Mouse (Mus musculus): Measurements from ENCODE around the gene Abhd16a.
"Not testable (repeated sequence)": the region's sequence is repeated elsewhere in the genome, so short reads cannot be mapped to it uniquely, and the experiment has no call there.

The Abhd16a gene

DNA sequence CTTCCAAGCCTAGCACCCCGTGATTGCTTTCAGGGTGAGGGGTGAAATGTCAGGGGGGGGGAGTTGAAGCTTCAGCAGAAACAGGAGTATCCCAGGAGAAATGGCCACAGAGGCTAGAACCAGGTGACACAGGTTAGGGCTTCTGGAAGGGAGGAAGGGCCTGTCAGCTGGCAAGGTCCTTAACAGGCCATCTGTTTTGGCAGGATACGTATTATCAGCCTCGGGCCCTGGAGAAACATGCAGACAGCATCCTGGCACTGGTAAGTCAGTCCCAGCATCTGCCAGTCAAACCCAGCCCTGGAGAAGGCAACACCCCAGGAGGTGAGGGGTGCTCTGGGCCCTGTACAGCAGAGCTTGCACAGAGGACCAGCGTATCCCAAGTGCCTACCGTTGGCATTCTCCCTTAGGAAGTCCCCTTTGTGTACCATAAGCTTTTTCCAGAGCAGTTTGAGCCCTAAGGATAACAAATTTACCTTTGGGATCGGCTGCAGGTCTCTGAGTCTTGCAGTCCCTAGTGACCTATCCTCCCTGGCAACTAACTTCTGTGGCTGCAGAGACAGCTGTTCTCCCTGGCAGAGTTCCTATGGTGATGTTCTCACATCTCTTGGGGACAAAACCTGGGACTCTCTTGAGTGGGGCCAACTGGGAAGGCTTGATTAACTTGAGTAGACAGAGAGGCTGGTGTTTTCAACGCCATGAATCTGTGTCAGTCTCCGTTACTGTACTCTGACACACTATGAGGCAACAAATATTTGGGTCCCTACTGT lies 1.3 kb downstream of the Abhd16a start:
- no peak for DNase-seq

GRCm38 (mm10) chr17:35092403-35093198 lies 3.5 kb downstream of the Abhd16a start:
- no peak for DNase-seq

DNA sequence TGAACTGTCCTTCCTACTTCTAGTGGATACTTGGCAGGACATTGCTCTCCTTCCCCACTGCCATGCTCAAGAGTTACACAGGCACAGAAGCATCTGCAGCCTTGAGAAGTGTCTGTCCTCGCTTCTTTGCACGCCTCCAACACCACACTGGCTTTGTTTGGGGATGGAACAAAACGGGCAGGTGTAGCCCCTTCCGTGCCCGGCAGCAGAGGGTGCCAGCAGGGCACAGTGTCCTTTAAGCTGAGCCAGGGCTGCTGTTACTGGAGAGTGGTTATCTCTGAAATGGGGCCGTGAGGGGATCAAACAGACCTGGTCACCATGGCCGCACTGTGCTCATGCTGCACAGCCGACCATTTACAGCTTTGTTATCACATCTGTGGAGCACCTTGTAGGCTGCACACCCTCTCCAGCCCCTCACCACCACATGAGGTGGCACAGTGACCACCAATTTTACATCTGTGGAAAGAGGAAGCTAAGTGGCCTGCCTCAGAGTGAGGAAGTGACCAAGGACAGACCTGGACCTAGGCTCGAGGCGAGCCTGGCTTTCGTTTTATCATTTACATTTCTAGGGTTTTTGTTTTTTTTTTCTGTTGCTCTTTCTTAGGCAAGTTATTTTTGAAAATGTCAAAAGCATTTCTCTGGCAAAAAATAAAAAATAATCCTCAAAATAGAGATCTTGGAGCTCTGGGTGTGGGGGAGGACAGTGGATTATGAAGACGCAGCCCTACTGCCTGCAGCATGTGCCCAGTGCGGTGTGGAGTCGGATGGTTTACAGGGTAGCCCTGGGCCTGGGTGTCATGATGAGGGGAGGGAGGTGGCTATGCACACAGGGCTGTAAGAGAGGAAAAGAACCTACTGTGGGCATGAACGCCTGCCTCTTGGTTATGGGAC lies 5.7 kb downstream of the Abhd16a start:
- no peak for DNase-seq

DNA sequence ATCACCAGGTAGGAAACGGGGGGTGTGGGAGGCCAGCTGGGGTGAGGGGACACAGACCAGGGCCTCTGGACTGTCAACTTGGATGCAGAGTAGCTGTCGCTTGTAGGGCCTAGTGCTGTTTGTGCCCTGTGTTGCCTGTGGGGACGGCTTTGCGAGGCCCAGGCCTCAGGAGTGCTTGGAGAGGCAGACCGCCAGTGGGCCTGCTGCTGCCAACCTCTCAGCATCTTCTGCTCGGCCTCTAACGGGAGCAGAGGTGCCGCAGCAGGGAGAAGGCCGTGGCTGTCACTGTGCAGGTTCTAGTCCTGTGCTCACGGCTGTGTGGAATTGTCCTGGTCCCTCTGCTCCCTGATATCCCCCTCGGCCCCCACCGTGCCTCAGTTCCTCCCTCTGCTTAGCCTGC lies 7.5 kb downstream of the Abhd16a start:
- DNase-seq, result no peak

GRCm38 (mm10) chr17:35097164-35097655 lies 8.1 kb downstream of the Abhd16a start:
- peak; percentile 60 for DNase-seq

GRCm38 (mm10) chr17:35100196-35100765 lies 11.2 kb downstream of the Abhd16a start:
- DNase-seq, result no peak

DNA sequence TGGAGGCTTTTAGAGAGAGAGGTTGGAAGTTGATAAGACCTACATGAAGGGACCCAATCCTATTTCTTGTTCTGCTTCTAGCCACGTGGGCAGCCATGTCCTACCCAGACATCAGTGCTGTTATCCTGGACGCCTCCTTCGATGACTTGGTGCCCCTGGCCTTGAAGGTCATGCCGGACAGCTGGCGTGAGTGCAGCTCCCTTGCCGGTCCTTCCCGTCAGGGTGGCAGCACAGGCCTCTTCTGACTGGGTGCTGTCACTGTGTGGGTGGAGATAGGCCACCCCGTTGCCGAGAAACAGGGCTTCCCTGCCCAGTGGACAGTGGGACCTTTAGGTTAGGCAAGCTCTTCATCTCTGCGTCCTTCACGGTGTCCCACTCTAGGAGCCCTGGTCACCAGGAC lies 12.1 kb downstream of the Abhd16a start:
- no peak for DNase-seq

DNA sequence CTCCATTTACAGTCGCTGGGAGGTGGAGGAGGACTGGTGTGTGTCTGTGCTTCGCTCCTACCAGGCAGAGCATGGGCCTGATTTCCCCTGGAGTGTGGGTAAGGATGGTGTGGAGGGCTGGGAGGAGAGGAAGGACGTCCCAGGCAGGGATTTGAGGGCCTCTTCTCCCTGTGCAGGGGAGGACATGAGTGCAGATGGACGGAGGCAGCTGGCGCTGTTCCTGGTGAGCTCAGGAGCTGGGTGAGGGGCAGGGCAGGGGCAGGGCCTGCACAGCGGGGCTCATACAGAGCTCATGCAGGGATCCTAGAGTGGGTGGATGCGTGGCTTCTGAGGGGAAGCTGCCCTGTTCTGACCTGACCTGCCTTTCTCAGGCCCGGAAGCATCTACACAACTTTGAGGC lies 13.2 kb downstream of the Abhd16a start:
- DNase-seq, result no peak

- DNase-seq, result no peak
Observed at GRCm38 (mm10) chr17:35103221-35103690, 14.2 kb downstream of the Abhd16a start.

GRCm38 (mm10) chr17:35104079-35104478 lies 15.0 kb downstream of the Abhd16a start:
- DNase-seq, result no peak

GRCm38 (mm10) chr17:35104754-35105153 lies 15.7 kb downstream of the Abhd16a start:
- DNase-seq, result no peak

GRCm38 (mm10) chr17:35105740-35106389 lies 16.8 kb downstream of the Abhd16a start:
- no peak for DNase-seq

- DNase-seq, result no peak
Observed at GRCm38 (mm10) chr17:35106522-35106921, 17.5 kb downstream of the Abhd16a start.

- DNase-seq, result no peak
Observed at GRCm38 (mm10) chr17:35108097-35108496, 19.0 kb downstream of the Abhd16a start, which contains the start of gene Ly6g5c. TSS of gene Ly6g5c (plus strand) at chr17:35108279.

DNA sequence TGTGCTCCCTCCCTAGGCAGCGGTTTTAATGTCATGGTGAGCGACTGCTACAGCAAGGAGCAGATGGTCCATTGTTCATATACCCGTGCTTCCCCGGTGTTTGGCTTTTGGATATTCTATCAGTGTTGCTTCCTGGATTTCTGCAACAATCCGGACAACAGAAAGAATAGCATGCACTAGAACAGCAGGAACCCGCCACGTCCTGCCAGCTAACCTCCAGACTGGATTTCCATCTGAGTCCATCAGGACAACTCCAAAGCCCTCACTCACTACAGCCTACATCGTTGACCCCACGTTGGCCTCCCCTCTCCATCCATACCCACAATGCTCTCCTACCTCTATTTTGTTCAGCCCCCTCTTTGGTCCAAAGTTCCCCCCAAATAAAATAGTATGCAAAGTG lies 22.7 kb downstream of the Abhd16a start:
- no peak for DNase-seq

- DNase-seq, result no peak
Observed at GRCm38 (mm10) chr17:35115046-35116019, 26.3 kb downstream of the Abhd16a start, which contains the start of gene Ly6g5b. TSS of gene Ly6g5b (minus strand) at chr17:35115428.

- DNase-seq, result no peak
Observed at GRCm38 (mm10) chr17:35120745-35121142, 31.7 kb downstream of the Abhd16a start.

GRCm38 (mm10) chr17:35121143-35121799 lies 32.2 kb downstream of the Abhd16a start, which contains the start of gene Gpank1:
TSS of gene Gpank1 (plus strand) at chr17:35121455.
- peak; percentile 99 for DNase-seq

- peak; percentile 59 for DNase-seq
Observed at GRCm38 (mm10) chr17:35121871-35122303, 32.8 kb downstream of the Abhd16a start, which contains the start of gene Csnk2b. TSS of gene Csnk2b (minus strand) at chr17:35122053.

- DNase-seq, result not testable (repeated sequence)
Observed at GRCm38 (mm10) chr17:35123287-35123686, 34.2 kb downstream of the Abhd16a start.

Data from right cerebral cortex, postnatal 25 days (tissue).